In genomic region chr16:81437091-81437867, GRCm38 (mm10) we compare ENCODE assay signal across 16 mouse cellular contexts.
DNase-seq lines count a peak whose midpoint lies in the region; ATAC-seq lines count a peak whose summit lies in the region.
"Had no signal": no experiment of that assay in that cellular context is flagged by ENCODE, and none has a peak within 500 bp of the region (broad histone marks: within the 10 kb centered on the region; RNA-seq: fewer than 3 reads in every experiment).

No protein-coding gene starts in this region.

- H3K9me3 ChIP-seq in heart, embryonic 10.5 days, result no peaks in the 10 kb centered on the region
- H3K9me3 ChIP-seq in megakaryocyte, embryonic 14.5 days, result no peaks in the 10 kb centered on the region
- H3K9me3 ChIP-seq: embryonic facial prominence, embryonic 15.5 days; heart, embryonic 15.5 days; hindbrain, embryonic 15.5 days; kidney, embryonic 15.5 days; neural tube, embryonic 13.5 days had no signal

- ATAC-seq in granulocyte monocyte progenitor cell, adult 5-6 weeks (replicated peaks; ENCODE audit: poor library complexity, severe bottlenecking), result peak; percentile 99
- ATAC-seq: forebrain, embryonic 14.5 days had no signal

- no peaks in the 10 kb centered on the region for H3K36me3 ChIP-seq in heart, embryonic 10.5 days
- no peaks in the 10 kb centered on the region for H3K36me3 ChIP-seq in megakaryocyte, embryonic 14.5 days (replicated peaks; ENCODE audit: low read length)
- H3K36me3 ChIP-seq: embryonic facial prominence, embryonic 15.5 days; heart, embryonic 15.5 days; kidney, embryonic 15.5 days had no signal

- WGBS in heart, embryonic 10.5 days, result 81% methylated on average over 5 of the region's 5 CpGs

- DNase-seq in heart, adult 9 months (ENCODE audit: low spot score in 2 of 2), result peak; percentile 4 to 23
- no peak for DNase-seq in heart, embryonic 10.5 days (ENCODE audit: low spot score)
- DNase-seq in 416B (ENCODE audit: low read depth), result peak; percentile 20
- no peak for DNase-seq in cerebellum, adult 9-10 months
- no peak for DNase-seq in cerebellum, adult 18-20 months
- DNase-seq in adrenal gland, adult 8-10 months, result no peak
- DNase-seq: gastrocnemius, postnatal 10 days; right cerebral cortex, adult 18-20 months had no signal

- H3K4me3 ChIP-seq in heart, embryonic 10.5 days, result no peak overlapping the region
- peak overlapping the region; percentile 64 for H3K4me3 ChIP-seq in megakaryocyte, embryonic 14.5 days (replicated peaks)
- H3K4me3 ChIP-seq: embryonic facial prominence, embryonic 15.5 days; heart, embryonic 15.5 days; hindbrain, embryonic 15.5 days; kidney, embryonic 15.5 days; neural tube, embryonic 13.5 days had no signal

- H3K27me3 ChIP-seq in heart, embryonic 10.5 days (ENCODE audit: insufficient read depth, poor library complexity, severe bottlenecking), result no peaks in the 10 kb centered on the region
- no peaks in the 10 kb centered on the region for H3K27me3 ChIP-seq in megakaryocyte, embryonic 14.5 days (replicated peaks)
- H3K27me3 ChIP-seq: embryonic facial prominence, embryonic 15.5 days; heart, embryonic 15.5 days; hindbrain, embryonic 15.5 days; kidney, embryonic 15.5 days; neural tube, embryonic 13.5 days had no signal

- no peaks in the 10 kb centered on the region for H3K4me1 ChIP-seq in heart, embryonic 10.5 days
- H3K4me1 ChIP-seq in megakaryocyte, embryonic 14.5 days, result peaks cover 25% of the 10 kb centered on the region
- H3K4me1 ChIP-seq: embryonic facial prominence, embryonic 15.5 days; heart, embryonic 15.5 days; hindbrain, embryonic 15.5 days; kidney, embryonic 15.5 days; neural tube, embryonic 13.5 days had no signal

- H3K27ac ChIP-seq in heart, embryonic 10.5 days, result no peak overlapping the region
- H3K27ac ChIP-seq: embryonic facial prominence, embryonic 15.5 days; heart, embryonic 15.5 days; hindbrain, embryonic 15.5 days; kidney, embryonic 15.5 days; neural tube, embryonic 13.5 days had no signal

Comparison
In these comparisons a context has a peak if more than half of its experiments do, and no peak if none do; other contexts are left out.
1. DNase-seq: peak in heart, adult 9 months (2 of 2) and 416B (single experiment); none in heart, embryonic 10.5 days (single experiment), cerebellum, adult 9-10 months (single experiment), cerebellum, adult 18-20 months (0 of 2) and adrenal gland, adult 8-10 months (single experiment).